Mouse (Mus musculus): ENCODE measurements at regions not wholly inside any gene's neighbourhood (a gene's known extent, or its start where the extent isn't known, plus 50 kb on each side); places are given as distances from the start of the nearest gene placed in this dataset.
"Not testable (repeated sequence)": the region's sequence is repeated elsewhere in the genome, so short reads cannot be mapped to it uniquely, and the experiment has no call there.

- H3K27ac ChIP-seq (ENCODE audit: insufficient read depth, low read length); H3K36me3 ChIP-seq (ENCODE audit: control insufficient read depth, insufficient read depth, low read length, poor library complexity, severe bottlenecking); H3K9ac ChIP-seq (ENCODE audit: low read depth, poor library complexity, severe bottlenecking); H3K4me1 ChIP-seq (ENCODE audit: control insufficient read depth, insufficient read depth, low read length); H3K27me3 ChIP-seq (ENCODE audit: control insufficient read depth, insufficient read depth, low read length, poor library complexity, severe bottlenecking); H3K9me3 ChIP-seq (replicated peaks; ENCODE audit: control insufficient read depth, insufficient read depth, low read length, poor library complexity, severe bottlenecking); H3K4me3 ChIP-seq (ENCODE audit: low read depth, low read length): not testable (repeated sequence)
Measured at GRCm38 (mm10) chr16:3114473-3115335, 476.1 kb upstream of the Olfr161 start.

DNA sequence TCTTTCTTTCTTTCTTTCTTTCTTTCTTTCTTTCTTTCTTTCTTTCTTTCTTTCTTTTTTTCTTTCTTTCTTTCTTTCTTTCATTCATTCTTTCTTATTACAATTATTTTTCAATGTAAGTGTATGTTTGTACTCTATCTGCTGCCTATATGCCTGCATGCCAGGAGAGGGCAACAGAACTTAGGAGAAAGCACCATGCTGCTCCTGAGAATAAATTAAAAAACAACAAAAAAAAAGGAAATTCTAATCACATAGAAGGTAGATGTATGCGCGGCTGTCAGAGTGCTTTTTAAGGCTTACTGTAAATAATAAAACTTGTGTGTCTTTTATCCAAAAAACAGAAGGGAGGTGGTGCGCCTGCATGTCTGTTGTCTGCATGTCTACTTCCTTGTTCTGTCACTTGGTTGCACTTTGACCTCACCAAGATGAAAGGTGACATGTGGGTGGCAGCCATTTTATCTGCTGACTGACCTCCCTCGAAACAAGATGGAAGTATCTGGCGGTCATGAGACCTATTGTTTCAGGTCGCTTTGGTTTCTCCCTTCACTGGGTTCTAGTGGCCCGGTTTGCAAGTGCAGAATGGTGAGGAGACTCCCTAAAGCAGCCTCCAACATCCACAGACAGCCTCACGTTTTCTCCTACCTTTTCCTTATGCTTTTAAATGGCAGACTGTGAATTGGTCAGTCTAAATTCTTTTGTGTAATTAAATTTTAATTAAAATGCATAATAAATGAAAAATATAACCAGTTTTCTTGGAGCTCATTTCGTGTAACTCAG, 475.3 kb upstream of the Olfr161 start:
- not testable (repeated sequence) for H3K4me1 ChIP-seq (ENCODE audit: control insufficient read depth, insufficient read depth, low read length); H3K36me3 ChIP-seq (ENCODE audit: control insufficient read depth, insufficient read depth, low read length, poor library complexity, severe bottlenecking); H3K9me3 ChIP-seq (replicated peaks; ENCODE audit: control insufficient read depth, insufficient read depth, low read length, poor library complexity, severe bottlenecking); H3K9ac ChIP-seq (ENCODE audit: low read depth, poor library complexity, severe bottlenecking); H3K27ac ChIP-seq (ENCODE audit: insufficient read depth, low read length); H3K4me3 ChIP-seq (ENCODE audit: low read depth, low read length); H3K27me3 ChIP-seq (ENCODE audit: control insufficient read depth, insufficient read depth, low read length, poor library complexity, severe bottlenecking)

- H3K9me3 ChIP-seq (replicated peaks; ENCODE audit: control insufficient read depth, insufficient read depth, low read length, poor library complexity, severe bottlenecking); H3K27me3 ChIP-seq (ENCODE audit: control insufficient read depth, insufficient read depth, low read length, poor library complexity, severe bottlenecking); H3K4me3 ChIP-seq (ENCODE audit: low read depth, low read length); H3K9ac ChIP-seq (ENCODE audit: low read depth, poor library complexity, severe bottlenecking); H3K36me3 ChIP-seq (ENCODE audit: control insufficient read depth, insufficient read depth, low read length, poor library complexity, severe bottlenecking); H3K4me1 ChIP-seq (ENCODE audit: control insufficient read depth, insufficient read depth, low read length): not testable (repeated sequence)
- peak overlapping the region; percentile 36; the same call in 1 of the 2 replicates for H3K27ac ChIP-seq (ENCODE audit: insufficient read depth, low read length)
Measured at GRCm38 (mm10) chr16:3116113-3116511, 474.7 kb upstream of the Olfr161 start.

DNA sequence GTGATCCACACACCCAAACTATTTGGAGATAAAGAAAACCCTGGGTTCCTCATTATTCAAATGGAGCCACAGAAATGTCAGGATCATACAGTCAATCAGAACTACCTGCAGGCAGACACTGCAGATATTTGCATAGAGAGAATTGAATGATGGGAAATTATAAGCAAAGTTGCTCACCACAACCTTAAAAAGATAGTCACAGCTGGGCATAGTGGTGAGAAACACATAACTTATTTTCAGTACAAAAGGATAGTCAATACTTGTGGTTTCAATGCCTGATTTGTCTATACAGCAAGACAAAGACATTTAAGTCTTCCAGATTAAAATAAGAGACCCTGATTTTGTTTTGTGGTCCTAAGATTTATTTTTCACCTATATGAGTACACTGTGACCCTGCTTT, 469.6 kb upstream of the Olfr161 start:
- H3K27me3 ChIP-seq (ENCODE audit: control insufficient read depth, insufficient read depth, low read length, poor library complexity, severe bottlenecking); H3K4me3 ChIP-seq (ENCODE audit: low read depth, low read length); H3K9ac ChIP-seq (ENCODE audit: low read depth, poor library complexity, severe bottlenecking); H3K9me3 ChIP-seq (replicated peaks; ENCODE audit: control insufficient read depth, insufficient read depth, low read length, poor library complexity, severe bottlenecking); H3K36me3 ChIP-seq (ENCODE audit: control insufficient read depth, insufficient read depth, low read length, poor library complexity, severe bottlenecking); H3K4me1 ChIP-seq (ENCODE audit: control insufficient read depth, insufficient read depth, low read length); H3K27ac ChIP-seq (ENCODE audit: insufficient read depth, low read length): not testable (repeated sequence)

DNA sequence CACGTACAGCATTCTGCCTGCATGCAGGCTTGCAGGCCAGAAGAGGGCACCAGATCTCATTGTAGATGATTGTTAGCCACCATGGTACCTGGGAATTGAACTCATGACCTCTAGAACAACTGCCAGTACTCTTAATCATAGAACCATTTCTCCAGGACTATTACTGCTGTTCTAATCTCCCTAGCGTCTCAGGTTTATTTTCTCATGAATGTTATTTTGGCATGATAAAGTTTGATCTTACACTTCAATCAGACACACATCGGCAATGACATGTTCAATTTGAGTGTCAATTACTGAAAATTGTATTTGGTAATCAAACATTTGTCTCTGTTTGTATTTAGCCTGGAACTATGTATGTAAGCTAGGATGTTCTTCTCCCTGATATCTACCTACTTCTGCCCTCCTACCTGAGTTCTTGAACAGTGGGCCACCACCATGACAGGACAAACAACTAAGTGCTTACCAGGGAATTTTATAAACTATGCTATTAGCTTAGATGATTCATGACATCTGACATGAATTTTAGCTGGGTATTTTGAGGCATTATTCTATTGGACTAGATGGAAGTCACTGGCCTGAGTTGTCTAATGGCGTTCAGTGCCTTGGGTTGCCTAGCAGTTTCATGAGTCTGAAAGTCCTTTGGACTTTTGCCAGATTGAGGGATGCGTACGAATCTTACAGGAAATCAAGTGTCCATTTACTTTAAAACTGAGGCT, 468.5 kb upstream of the Olfr161 start:
- H3K4me1 ChIP-seq (ENCODE audit: control insufficient read depth, insufficient read depth, low read length); H3K9me3 ChIP-seq (replicated peaks; ENCODE audit: control insufficient read depth, insufficient read depth, low read length, poor library complexity, severe bottlenecking); H3K4me3 ChIP-seq (ENCODE audit: low read depth, low read length); H3K27me3 ChIP-seq (ENCODE audit: control insufficient read depth, insufficient read depth, low read length, poor library complexity, severe bottlenecking); H3K36me3 ChIP-seq (ENCODE audit: control insufficient read depth, insufficient read depth, low read length, poor library complexity, severe bottlenecking); H3K27ac ChIP-seq (ENCODE audit: insufficient read depth, low read length); H3K9ac ChIP-seq (ENCODE audit: low read depth, poor library complexity, severe bottlenecking): not testable (repeated sequence)

- H3K36me3 ChIP-seq (ENCODE audit: control insufficient read depth, insufficient read depth, low read length, poor library complexity, severe bottlenecking); H3K4me1 ChIP-seq (ENCODE audit: control insufficient read depth, insufficient read depth, low read length); H3K27ac ChIP-seq (ENCODE audit: insufficient read depth, low read length); H3K9ac ChIP-seq (ENCODE audit: low read depth, poor library complexity, severe bottlenecking); H3K27me3 ChIP-seq (ENCODE audit: control insufficient read depth, insufficient read depth, low read length, poor library complexity, severe bottlenecking); H3K4me3 ChIP-seq (ENCODE audit: low read depth, low read length); H3K9me3 ChIP-seq (replicated peaks; ENCODE audit: control insufficient read depth, insufficient read depth, low read length, poor library complexity, severe bottlenecking): not testable (repeated sequence)
- TF ChIP-seq CTCF (IDR thresholded peaks at IDR 0.05; ENCODE audit: low read depth, low read length) = peak; percentile 28
Measured at GRCm38 (mm10) chr16:3122861-3123477, 467.9 kb upstream of the Olfr161 start.

GRCm38 (mm10) chr16:3127317-3127716, 463.5 kb upstream of the Olfr161 start:
- not testable (repeated sequence) for H3K27me3 ChIP-seq (ENCODE audit: control insufficient read depth, insufficient read depth, low read length, poor library complexity, severe bottlenecking); H3K36me3 ChIP-seq (ENCODE audit: control insufficient read depth, insufficient read depth, low read length, poor library complexity, severe bottlenecking); H3K9me3 ChIP-seq (replicated peaks; ENCODE audit: control insufficient read depth, insufficient read depth, low read length, poor library complexity, severe bottlenecking); H3K4me3 ChIP-seq (ENCODE audit: low read depth, low read length); H3K4me1 ChIP-seq (ENCODE audit: control insufficient read depth, insufficient read depth, low read length); H3K27ac ChIP-seq (ENCODE audit: insufficient read depth, low read length); H3K9ac ChIP-seq (ENCODE audit: low read depth, poor library complexity, severe bottlenecking)

Data from ES-Bruce4 (cell line).